Mouse (Mus musculus) liver, embryonic 13.5 days (tissue): ENCODE results near the gene Hypk. TPM values are rescaled to one million over a fixed set of nuclear protein-coding genes. Genes with fewer than 3 reads are reported as not detected.
A peak's percentile ranks its signal among the peaks of the same experiment; 100 is the strongest.

Source experiments
- ATAC-seq: fragments of 200-750 bp; cut with Nextera tagmentation; 2 replicates; pipeline ENCODE4 v1.8.0; 2017; ENCODE audit warnings: low read depth, mild to moderate bottlenecking, moderate number of reproducible peaks, moderate library complexity
- DNase-seq: peaks from one replicate; pipeline ENCODE4 v3.0.0; 2022
- H3K27ac ChIP-seq: fragments of 300-500 bp; sonication (generic); 2 replicates; pipeline ENCODE4 v1.5.1; 2015; ENCODE audit warnings: moderate library complexity, mild to moderate bottlenecking, inconsistent platforms
- H3K27me3 ChIP-seq: fragments of 300-500 bp; sonication (generic); 2 replicates; pipeline ENCODE4 v1.6.1; 2015; ENCODE audit warnings: mild to moderate bottlenecking, inconsistent platforms
- H3K36me3 ChIP-seq: fragments of 300-500 bp; sonication (generic); 2 replicates; pipeline ENCODE4 v1.6.1; 2015; ENCODE audit warnings: mild to moderate bottlenecking, inconsistent platforms
- H3K4me1 ChIP-seq: fragments of 300-500 bp; sonication (generic); replicated peaks from 2 replicates; pipeline ENCODE4 v1.6.1; 2015; ENCODE audit warnings: inconsistent platforms
- H3K4me2 ChIP-seq: fragments of 300-500 bp; sonication (generic); 2 replicates; pipeline ENCODE4 v1.6.1; 2015; ENCODE audit warnings: inconsistent platforms, mild to moderate bottlenecking, moderate library complexity
- H3K4me3 ChIP-seq: fragments of 300-500 bp; sonication (generic); replicated peaks from 2 replicates; pipeline ENCODE4 v1.5.1; 2015; ENCODE audit warnings: mild to moderate bottlenecking, inconsistent platforms
- H3K9ac ChIP-seq: fragments of 300-500 bp; sonication (generic); 2 replicates; pipeline ENCODE4 v1.6.1; 2015; ENCODE audit warnings: mild to moderate bottlenecking, inconsistent platforms
- H3K9me3 ChIP-seq: fragments of 300-500 bp; sonication (generic); replicated peaks from 2 replicates; pipeline ENCODE4 v1.6.1; 2016; ENCODE audit warnings: inconsistent platforms
- WGBS: fragments of 180-500 bp; shearing (Covaris S2); methylation state at CpG from one replicate; pipeline ENCODE4 v1.1.7; 2015; ENCODE audit not compliant: insufficient replicate concordance; 5-methylcytosine and 5-hydroxymethylcytosine counted together
- polyA plus RNA-seq: library from polyadenylated mRNA; unstranded; fragments of >200 nt; fragmentation: Nextera tagmentation; extraction: Ambion mirVana; gene quantifications from 2 replicates; pipeline ENCODE4 v1.2.1, GENCODE M21; 2015

The Hypk gene
- polyA plus RNA-seq, 1 experiment from 2014 or later: 111 TPM

GRCm38 (mm10) chr2:121425890-121426289 lies 27.2 kb upstream of the Hypk start:
- WGBS: 85% methylated on average over 2 of the region's 2 CpGs
- peaks cover 91% of the 10 kb centered on the region for H3K36me3 ChIP-seq
- no peak overlapping the region for H3K27ac ChIP-seq
- H3K9ac ChIP-seq: no peak overlapping the region
- ATAC-seq (no peak), DNase-seq (no peak)
- H3K4me2 ChIP-seq: no peak overlapping the region
- no peaks in the 10 kb centered on the region for H3K27me3 ChIP-seq
- H3K4me1 ChIP-seq: no peaks in the 10 kb centered on the region
- H3K9me3 ChIP-seq: no peaks in the 10 kb centered on the region
- no peak overlapping the region for H3K4me3 ChIP-seq

DNA sequence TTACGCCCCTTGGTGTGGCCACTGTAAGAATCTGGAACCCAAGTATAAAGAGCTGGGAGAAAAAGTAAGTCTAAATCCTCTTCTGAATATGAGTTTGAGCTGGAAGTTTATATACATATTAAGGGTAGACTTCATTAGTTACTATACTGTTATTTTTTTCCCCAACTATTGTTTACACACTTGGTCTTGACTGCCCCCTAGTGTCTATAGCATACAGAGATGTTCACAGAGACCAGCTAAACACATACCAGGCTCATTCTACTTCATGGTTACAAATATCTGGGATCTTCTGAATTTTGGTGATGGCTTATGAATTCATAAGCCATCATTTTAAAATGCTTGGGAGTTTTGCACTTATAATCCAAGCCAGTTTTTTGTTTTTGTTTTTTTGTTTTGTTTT lies 18.2 kb upstream of the Hypk start:
- Histone ChIP-seq H3K9ac (no peak overlapping the region), H3K36me3 (peaks cover 84% of the 10 kb centered on the region), H3K4me2 (no peak overlapping the region), H3K27ac (no peak overlapping the region), H3K9me3 (no peaks in the 10 kb centered on the region), H3K27me3 (no peaks in the 10 kb centered on the region), H3K4me1 (no peaks in the 10 kb centered on the region), H3K4me3 (no peak overlapping the region)
- DNase-seq: no peak
- no peak for ATAC-seq
- 90% methylated on average over 1 of the region's 1 CpGs for WGBS

DNA sequence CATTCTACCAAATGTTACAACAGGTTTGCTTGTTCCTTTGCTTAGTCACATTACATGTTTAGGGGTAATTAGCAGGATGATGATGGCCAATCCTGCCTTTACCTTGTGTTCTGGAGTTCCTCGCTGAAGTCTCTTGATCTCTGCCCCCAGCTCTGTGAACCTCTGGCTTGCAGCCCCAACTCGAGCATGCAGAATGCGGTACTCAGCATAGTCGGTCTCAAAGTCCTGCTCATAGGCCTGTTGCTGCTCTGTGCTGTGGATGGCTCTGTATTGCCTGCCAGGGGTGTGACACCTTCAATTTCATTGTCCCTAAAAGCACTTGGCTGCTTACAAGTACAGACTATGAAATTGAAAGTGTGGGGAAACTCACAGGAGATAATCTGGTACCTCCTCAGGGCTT lies 13.3 kb upstream of the Hypk start:
- WGBS: 59% methylated on average over 4 of the region's 4 CpGs
- ATAC-seq (no peak), DNase-seq (no peak)
- Histone ChIP-seq H3K4me3 (no peak overlapping the region), H3K27me3 (peaks cover 19% of the 10 kb centered on the region), H3K27ac (no peak overlapping the region), H3K4me2 (no peak overlapping the region), H3K36me3 (peaks cover 38% of the 10 kb centered on the region), H3K9ac (no peak overlapping the region), H3K4me1 (peaks cover 19% of the 10 kb centered on the region), H3K9me3 (no peaks in the 10 kb centered on the region)

- Histone ChIP-seq H3K4me2 (0 out of 2 replicates have a peak overlapping the region, but pooled peaks have one; percentile 86), H3K36me3 (peaks cover 25% of the 10 kb centered on the region), H3K9me3 (no peaks in the 10 kb centered on the region), H3K27me3 (peaks cover 19% of the 10 kb centered on the region), H3K4me1 (peaks cover 25% of the 10 kb centered on the region), H3K4me3 (no peak overlapping the region), H3K27ac (no peak overlapping the region), H3K9ac (no peak overlapping the region)
- DNase-seq (no peak), ATAC-seq (no peak)
- WGBS: 45% methylated on average over 5 of the region's 5 CpGs
Observed at GRCm38 (mm10) chr2:121440834-121441605, 12.1 kb upstream of the Hypk start.

DNA sequence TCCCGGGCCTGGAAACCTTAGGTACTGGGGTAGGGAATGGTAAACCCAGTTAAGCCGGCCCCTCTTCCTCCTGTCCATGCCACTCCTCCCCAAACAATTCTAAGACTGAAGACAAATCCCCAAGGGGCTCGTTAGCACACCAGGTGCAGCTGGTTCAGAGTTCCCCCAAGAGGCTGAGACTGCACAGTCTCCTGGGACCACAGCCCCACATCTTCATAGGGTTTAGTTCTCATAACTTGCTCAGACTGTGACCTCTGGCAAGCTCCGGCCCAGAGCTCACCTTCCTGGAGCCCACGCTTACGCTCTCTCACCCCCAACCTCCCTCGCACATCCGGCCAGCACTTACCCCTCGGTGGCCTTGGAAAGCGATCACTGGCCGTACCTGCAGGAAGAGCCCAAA lies 11.3 kb upstream of the Hypk start:
- Histone ChIP-seq H3K9me3 (no peaks in the 10 kb centered on the region), H3K36me3 (peaks cover 20% of the 10 kb centered on the region), H3K4me3 (peak overlapping the region; percentile 60), H3K27ac (no peak overlapping the region), H3K27me3 (peaks cover 19% of the 10 kb centered on the region), H3K9ac (peak overlapping the region; percentile 68; the same call in 1 of the 2 replicates), H3K4me1 (peaks cover 25% of the 10 kb centered on the region), H3K4me2 (peak overlapping the region; percentile 86)
- DNase-seq (no peak), ATAC-seq (0 out of 2 replicates have a peak, but pooled peaks have one; percentile 3)
- 20% methylated on average over 11 of the region's 11 CpGs for WGBS

DNA sequence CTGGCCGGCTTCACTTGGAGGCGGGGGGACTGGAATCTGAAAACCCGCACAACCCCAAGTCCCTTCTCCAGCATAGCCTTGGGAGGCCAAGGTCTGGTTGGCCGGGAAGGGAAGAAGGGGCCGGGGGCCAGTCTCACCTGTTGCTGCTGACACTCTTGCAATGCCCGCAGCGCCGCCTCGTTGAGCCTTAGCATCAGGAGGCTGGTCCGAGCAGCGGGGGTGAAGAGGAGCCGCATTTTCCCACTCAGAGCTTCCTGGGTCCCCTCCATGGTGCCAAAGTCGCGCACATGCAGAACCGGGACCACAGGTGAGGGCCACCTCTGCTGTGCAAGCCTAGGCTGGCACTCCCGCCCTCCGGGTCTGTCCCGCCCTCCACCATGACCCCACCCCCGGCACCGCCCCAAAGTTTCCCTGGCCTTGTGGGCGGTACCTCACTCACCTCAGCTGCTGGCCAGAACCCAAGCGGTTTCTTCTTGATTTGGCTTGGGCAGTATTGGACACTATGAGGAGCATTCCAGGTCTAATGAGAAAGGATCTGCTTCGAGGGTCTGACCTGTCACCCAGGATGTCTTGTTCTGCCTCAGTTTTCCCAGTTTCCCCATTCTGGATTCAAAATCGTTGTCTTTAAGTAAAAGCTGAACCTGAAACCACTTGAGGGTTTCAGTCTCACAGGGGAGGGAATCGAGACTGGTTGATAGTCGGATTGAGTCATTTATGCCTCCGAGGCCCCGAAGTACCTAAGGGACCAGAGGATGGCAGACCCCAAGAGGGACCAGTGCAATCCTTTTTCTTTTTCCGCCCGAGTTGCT lies 10.6 kb upstream of the Hypk start:
- no peaks in the 10 kb centered on the region for H3K9me3 ChIP-seq
- peak overlapping the region; percentile 86 for H3K4me2 ChIP-seq
- peak overlapping the region; percentile 60 for H3K4me3 ChIP-seq
- ATAC-seq (peak; percentile 96), DNase-seq (peak; percentile 72)
- peaks cover 13% of the 10 kb centered on the region for H3K36me3 ChIP-seq
- peak overlapping the region; percentile 68 for H3K9ac ChIP-seq
- peaks cover 19% of the 10 kb centered on the region for H3K27me3 ChIP-seq
- H3K27ac ChIP-seq: 0 out of 2 replicates have a peak overlapping the region, but pooled peaks have one; percentile 11
- WGBS: 3% methylated on average over 30 of the region's 30 CpGs
- peaks cover 25% of the 10 kb centered on the region for H3K4me1 ChIP-seq

DNA sequence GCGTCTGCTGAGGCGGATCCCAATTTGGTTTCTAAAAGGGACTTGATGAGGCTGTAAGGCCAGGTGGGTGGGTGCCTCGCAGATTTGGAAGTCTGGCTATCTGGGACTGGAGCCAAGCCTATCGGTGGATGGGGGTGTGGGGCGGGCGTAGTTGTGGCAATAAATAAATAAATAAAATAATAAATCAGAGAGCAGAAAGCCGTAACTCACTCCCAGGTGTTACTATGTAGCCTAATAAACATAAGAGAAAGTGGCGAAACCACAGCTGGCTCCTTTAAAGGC lies 10.1 kb upstream of the Hypk start:
- 26% methylated on average over 8 of the region's 8 CpGs for WGBS
- peaks cover 30% of the 10 kb centered on the region for H3K4me1 ChIP-seq
- H3K9ac ChIP-seq: peak overlapping the region; percentile 68
- H3K9me3 ChIP-seq: no peaks in the 10 kb centered on the region
- no peak for DNase-seq
- H3K4me3 ChIP-seq: peak overlapping the region; percentile 60
- ATAC-seq: peak; percentile 11
- H3K27ac ChIP-seq: 0 out of 2 replicates have a peak overlapping the region, but pooled peaks have one; percentile 11
- peak overlapping the region; percentile 86 for H3K4me2 ChIP-seq
- H3K27me3 ChIP-seq: peaks cover 19% of the 10 kb centered on the region
- peaks cover 8% of the 10 kb centered on the region for H3K36me3 ChIP-seq

- ATAC-seq (no peak), DNase-seq (no peak)
- Histone ChIP-seq H3K9me3 (no peaks in the 10 kb centered on the region), H3K9ac (peak within 1 kb of the TSS; percentile 68; the same call in 1 of the 2 replicates), H3K4me1 (peaks cover 36% of the 10 kb centered on the region), H3K27ac (no peak within 1 kb of the TSS), H3K4me3 (peak within 1 kb of the TSS; percentile 60), H3K36me3 (no peaks in the 10 kb centered on the region), H3K4me2 (peak within 1 kb of the TSS; percentile 86), H3K27me3 (peaks cover 19% of the 10 kb centered on the region)
- WGBS: 66% methylated on average over 1 of the region's 1 CpGs
Observed at GRCm38 (mm10) chr2:121444178-121444577, 8.9 kb upstream of the Hypk start, which contains the start of gene Ell3. Gene Ell3 (minus strand): TSS chr2:121444278.

DNA sequence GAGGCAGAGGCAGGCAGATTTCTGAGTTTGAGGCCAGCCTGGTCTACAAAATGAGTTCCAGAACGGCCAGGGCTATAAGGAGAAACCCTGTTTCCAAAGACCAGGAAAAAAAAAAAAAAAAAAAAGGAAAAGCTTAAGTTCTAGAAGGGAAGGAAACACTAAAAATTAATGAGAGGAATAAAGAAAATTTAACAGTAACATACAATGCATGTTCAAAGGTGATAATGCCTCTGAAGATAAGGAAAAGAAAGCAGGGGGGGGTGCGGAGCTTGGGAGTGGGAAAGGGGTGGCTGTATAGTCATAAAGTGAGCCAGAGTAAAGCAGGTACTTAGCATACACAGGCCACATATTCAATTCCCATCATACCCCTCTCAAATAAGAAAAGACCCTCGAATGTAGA lies 8.0 kb upstream of the Hypk start:
- no peaks in the 10 kb centered on the region for H3K36me3 ChIP-seq

GRCm38 (mm10) chr2:121446506-121446905 lies 6.6 kb upstream of the Hypk start:
- peaks cover 51% of the 10 kb centered on the region for H3K4me1 ChIP-seq
- H3K9ac ChIP-seq: no peak overlapping the region
- peaks cover 7% of the 10 kb centered on the region for H3K36me3 ChIP-seq
- ATAC-seq (no peak), DNase-seq (no peak)
- H3K27me3 ChIP-seq: peaks cover 11% of the 10 kb centered on the region
- H3K27ac ChIP-seq: no peak overlapping the region
- H3K4me2 ChIP-seq: no peak overlapping the region
- WGBS: 71% methylated on average over 4 of the region's 4 CpGs
- H3K9me3 ChIP-seq: no peaks in the 10 kb centered on the region
- no peak overlapping the region for H3K4me3 ChIP-seq

More for the DNA sequence above, 8.0 kb upstream of the Hypk start:
- Histone ChIP-seq H3K27ac (no peak overlapping the region), H3K4me3 (no peak overlapping the region), H3K4me2 (no peak overlapping the region), H3K9ac (no peak overlapping the region), H3K9me3 (no peaks in the 10 kb centered on the region), H3K4me1 (peaks cover 39% of the 10 kb centered on the region), H3K27me3 (peaks cover 19% of the 10 kb centered on the region)
- DNase-seq: no peak
- ATAC-seq: no peak
- 50% methylated on average over 3 of the region's 3 CpGs for WGBS

DNA sequence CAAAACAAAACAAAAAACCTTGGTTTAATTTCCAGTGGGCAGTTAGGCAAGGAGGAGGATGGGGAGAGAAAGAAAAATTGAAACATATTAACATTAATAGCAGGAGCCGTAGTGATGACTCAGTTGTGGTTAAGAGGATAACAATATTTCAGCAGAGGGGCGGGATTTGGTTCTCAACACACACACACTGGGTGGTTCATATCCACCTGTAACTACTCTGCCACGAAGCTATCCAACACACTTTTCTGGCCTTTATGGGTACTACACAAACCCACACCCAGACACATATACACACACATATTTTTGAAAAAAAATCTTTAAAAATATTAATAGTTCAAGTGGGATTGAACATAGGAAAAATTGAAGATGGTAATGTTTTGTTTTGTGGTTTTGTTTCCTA lies 6.1 kb upstream of the Hypk start:
- Histone ChIP-seq H3K4me2 (no peak overlapping the region), H3K4me3 (no peak overlapping the region), H3K4me1 (peaks cover 48% of the 10 kb centered on the region), H3K27me3 (peaks cover 6% of the 10 kb centered on the region), H3K9me3 (no peaks in the 10 kb centered on the region), H3K27ac (no peak overlapping the region), H3K9ac (no peak overlapping the region), H3K36me3 (peaks cover 9% of the 10 kb centered on the region)
- DNase-seq: no peak
- WGBS: 26% methylated on average over 3 of the region's 3 CpGs
- no peak for ATAC-seq
